Mouse (Mus musculus): ENCODE measurements around the gene Hs3st2. TPM values are rescaled to one million over a fixed set of nuclear protein-coding genes. Genes with fewer than 3 reads are reported as not detected.

Hs3st2 gene
- total RNA-seq, 1 experiment = not detected

- in situ Hi-C loops (cut with MboI; ENCODE audit: low sequenced_read_pairs in 2 of 2, unreplicated experiment in 2 of 2) = no loop called here
- no peak overlapping the region for H3K9ac ChIP-seq (ENCODE audit: insufficient read depth, low read depth, low read length, poor library complexity, severe bottlenecking)
- TF ChIP-seq ZNF384 (IDR thresholded peaks at IDR 0.05; ENCODE audit: low read depth, low read length) (no peak), MAFK (IDR thresholded peaks at IDR 0.05; ENCODE audit: insufficient read depth, low read depth, low read length) (no peak), ZC3H11A (IDR thresholded peaks at IDR 0.05; ENCODE audit: borderline replicate concordance, low read depth, low read length) (no peak), CHD2 (IDR thresholded peaks at IDR 0.05; ENCODE audit: low read depth, low read length) (no peak), HCFC1 (IDR thresholded peaks at IDR 0.05; ENCODE audit: borderline replicate concordance, insufficient read depth, low read length) (no peak)
- H3K4me3 ChIP-seq (ENCODE audit: insufficient read depth in 1 of 2, low read depth in 1 of 2, low read length in 2 of 2, poor library complexity in 1 of 2, severe bottlenecking in 1 of 2) = no peak overlapping the region
- no peaks in the 10 kb centered on the region for H3K4me1 ChIP-seq (ENCODE audit: control insufficient read depth in 2 of 2, insufficient read depth in 2 of 2, low read length in 2 of 2, poor library complexity in 1 of 2)
- H3K9me3 ChIP-seq (ENCODE audit: control insufficient read depth, insufficient read depth, low read depth, low read length) = no peaks in the 10 kb centered on the region
- H3K36me3 ChIP-seq (ENCODE audit: control insufficient read depth, insufficient read depth, low read length, poor library complexity, severe bottlenecking) = no peaks in the 10 kb centered on the region
- no peak overlapping the region for H3K27ac ChIP-seq (ENCODE audit: insufficient read depth, low read depth, low read length, poor library complexity, severe bottlenecking)
- DNase-seq (ENCODE audit: low read depth, low spot score) = no peak
These were observed 52.7 kb downstream of the Hs3st2 start for GRCm38 (mm10) chr7:121444336-121444735.

GRCm38 (mm10) chr7:121446281-121446680 lies 54.6 kb downstream of the Hs3st2 start:
- Histone ChIP-seq H3K9me3 (ENCODE audit: control insufficient read depth, insufficient read depth, low read depth, low read length) (no peaks in the 10 kb centered on the region), H3K9ac (ENCODE audit: insufficient read depth, low read depth, low read length, poor library complexity, severe bottlenecking) (no peak overlapping the region), H3K27ac (ENCODE audit: insufficient read depth, low read depth, low read length, poor library complexity, severe bottlenecking) (no peak overlapping the region), H3K4me3 (ENCODE audit: insufficient read depth in 1 of 2, low read depth in 1 of 2, low read length in 2 of 2, poor library complexity in 1 of 2, severe bottlenecking in 1 of 2) (no peak overlapping the region), H3K36me3 (ENCODE audit: control insufficient read depth, insufficient read depth, low read length, poor library complexity, severe bottlenecking) (no peaks in the 10 kb centered on the region), H3K4me1 (ENCODE audit: control insufficient read depth in 2 of 2, insufficient read depth in 2 of 2, low read length in 2 of 2, poor library complexity in 1 of 2) (no peaks in the 10 kb centered on the region)
- DNase-seq (ENCODE audit: low read depth, low spot score) = no peak
- no peak for TF ChIP-seq ZNF384 (IDR thresholded peaks at IDR 0.05; ENCODE audit: low read depth, low read length)
- no peak for TF ChIP-seq HCFC1 (IDR thresholded peaks at IDR 0.05; ENCODE audit: borderline replicate concordance, insufficient read depth, low read length)
- no peak for TF ChIP-seq CHD2 (IDR thresholded peaks at IDR 0.05; ENCODE audit: low read depth, low read length)
- no peak for TF ChIP-seq MAFK (IDR thresholded peaks at IDR 0.05; ENCODE audit: insufficient read depth, low read depth, low read length)
- TF ChIP-seq ZC3H11A (IDR thresholded peaks at IDR 0.05; ENCODE audit: borderline replicate concordance, low read depth, low read length) = no peak
- in situ Hi-C loops (cut with MboI; ENCODE audit: low sequenced_read_pairs in 2 of 2, unreplicated experiment in 2 of 2) = no loop called here

- H3K36me3 ChIP-seq (ENCODE audit: control insufficient read depth, insufficient read depth, low read length, poor library complexity, severe bottlenecking) = no peaks in the 10 kb centered on the region
- no peak overlapping the region for H3K4me3 ChIP-seq (ENCODE audit: insufficient read depth in 1 of 2, low read depth in 1 of 2, low read length in 2 of 2, poor library complexity in 1 of 2, severe bottlenecking in 1 of 2)
- DNase-seq (ENCODE audit: low read depth, low spot score) = no peak
- no peaks in the 10 kb centered on the region for H3K9me3 ChIP-seq (ENCODE audit: control insufficient read depth, insufficient read depth, low read depth, low read length)
- no peaks in the 10 kb centered on the region for H3K4me1 ChIP-seq (ENCODE audit: control insufficient read depth in 2 of 2, insufficient read depth in 2 of 2, low read length in 2 of 2, poor library complexity in 1 of 2)
- H3K27ac ChIP-seq (ENCODE audit: insufficient read depth, low read depth, low read length, poor library complexity, severe bottlenecking) = no peak overlapping the region
- in situ Hi-C loops (cut with MboI; ENCODE audit: low sequenced_read_pairs in 2 of 2, unreplicated experiment in 2 of 2) = no loop called here
- TF ChIP-seq ZNF384 (IDR thresholded peaks at IDR 0.05; ENCODE audit: low read depth, low read length) = no peak
- no peak for TF ChIP-seq CHD2 (IDR thresholded peaks at IDR 0.05; ENCODE audit: low read depth, low read length)
- H3K9ac ChIP-seq (ENCODE audit: insufficient read depth, low read depth, low read length, poor library complexity, severe bottlenecking) = no peak overlapping the region
These were observed 59.5 kb downstream of the Hs3st2 start for GRCm38 (mm10) chr7:121450951-121451843.

- TF ChIP-seq ZC3H11A (IDR thresholded peaks at IDR 0.05; ENCODE audit: borderline replicate concordance, low read depth, low read length) (0 out of 2 replicates have a peak, but pooled peaks have one; percentile 8), CHD2 (IDR thresholded peaks at IDR 0.05; ENCODE audit: low read depth, low read length) (no peak)
- no peak overlapping the region for H3K9ac ChIP-seq (ENCODE audit: insufficient read depth, low read depth, low read length, poor library complexity, severe bottlenecking)
- in situ Hi-C loops (cut with MboI; ENCODE audit: low sequenced_read_pairs in 2 of 2, unreplicated experiment in 2 of 2) = no loop called here
- H3K27ac ChIP-seq (ENCODE audit: insufficient read depth, low read depth, low read length, poor library complexity, severe bottlenecking) = no peak overlapping the region
- no peaks in the 10 kb centered on the region for H3K9me3 ChIP-seq (ENCODE audit: control insufficient read depth, insufficient read depth, low read depth, low read length)
- DNase-seq (ENCODE audit: low read depth, low spot score) = no peak
- no peaks in the 10 kb centered on the region for H3K4me1 ChIP-seq (ENCODE audit: control insufficient read depth in 2 of 2, insufficient read depth in 2 of 2, low read length in 2 of 2, poor library complexity in 1 of 2)
- H3K4me3 ChIP-seq (ENCODE audit: insufficient read depth in 1 of 2, low read depth in 1 of 2, low read length in 2 of 2, poor library complexity in 1 of 2, severe bottlenecking in 1 of 2) = no peak overlapping the region
- no peaks in the 10 kb centered on the region for H3K36me3 ChIP-seq (ENCODE audit: control insufficient read depth, insufficient read depth, low read length, poor library complexity, severe bottlenecking)
These were observed 65.1 kb downstream of the Hs3st2 start for GRCm38 (mm10) chr7:121456716-121457115.

GRCm38 (mm10) chr7:121458075-121458474 lies 66.4 kb downstream of the Hs3st2 start:
- in situ Hi-C loops (cut with MboI; ENCODE audit: low sequenced_read_pairs in 2 of 2, unreplicated experiment in 2 of 2) = no loop called here
- H3K9me3 ChIP-seq (ENCODE audit: control insufficient read depth, insufficient read depth, low read depth, low read length) = no peaks in the 10 kb centered on the region
- DNase-seq (ENCODE audit: low read depth, low spot score) = no peak
- H3K27ac ChIP-seq (ENCODE audit: insufficient read depth, low read depth, low read length, poor library complexity, severe bottlenecking) = no peak overlapping the region
- H3K4me3 ChIP-seq (ENCODE audit: insufficient read depth in 1 of 2, low read depth in 1 of 2, low read length in 2 of 2, poor library complexity in 1 of 2, severe bottlenecking in 1 of 2) = no peak overlapping the region
- TF ChIP-seq MAFK (IDR thresholded peaks at IDR 0.05; ENCODE audit: insufficient read depth, low read depth, low read length) = no peak
- no peak for TF ChIP-seq HCFC1 (IDR thresholded peaks at IDR 0.05; ENCODE audit: borderline replicate concordance, insufficient read depth, low read length)
- no peak for TF ChIP-seq ZC3H11A (IDR thresholded peaks at IDR 0.05; ENCODE audit: borderline replicate concordance, low read depth, low read length)
- TF ChIP-seq ZNF384 (IDR thresholded peaks at IDR 0.05; ENCODE audit: low read depth, low read length) = no peak
- no peak for TF ChIP-seq CHD2 (IDR thresholded peaks at IDR 0.05; ENCODE audit: low read depth, low read length)
- no peaks in the 10 kb centered on the region for H3K4me1 ChIP-seq (ENCODE audit: control insufficient read depth in 2 of 2, insufficient read depth in 2 of 2, low read length in 2 of 2, poor library complexity in 1 of 2)
- H3K36me3 ChIP-seq (ENCODE audit: control insufficient read depth, insufficient read depth, low read length, poor library complexity, severe bottlenecking) = no peaks in the 10 kb centered on the region
- H3K9ac ChIP-seq (ENCODE audit: insufficient read depth, low read depth, low read length, poor library complexity, severe bottlenecking) = no peak overlapping the region
